Mouse (Mus musculus) gastrocnemius, postnatal 25 days (tissue): Measurements from ENCODE around the gene BC055324. TPM values are rescaled to one million over a fixed set of nuclear protein-coding genes. Genes with fewer than 3 reads are reported as not detected.

ENCODE experiments used
- total RNA-seq, 2 experiments: library from RNA; stranded (reverse); gene quantifications; 1 replicate in 1 of 2; 2 replicates in 1 of 2; pipeline ENCODE4 v1.2.3; 2021

The BC055324 gene
- total RNA-seq, 2 experiments from 2014 or later: 0.15 to 0.16 TPM

Other genes with a start within 250 kb of the BC055324 start
- gene Kifap3, start 215.2 kb downstream of the BC055324 start, total RNA-seq: 10 to 100 TPM; 13.8 to 14.1 TPM
- 1 to 10 TPM; 4.0 to 4.7 TPM for gene Scyl3, start 65.7 kb downstream of the BC055324 start, total RNA-seq
- gene Mettl18, start 93 bp upstream of the BC055324 start, total RNA-seq: 1 to 10 TPM; 3.1 TPM
- gene Sele, start 53.4 kb upstream of the BC055324 start, total RNA-seq: under 1 TPM in 1 of 2 experiments, not detected in 1; 0.08 TPM
- gene Sell, start 67.2 kb upstream of the BC055324 start, total RNA-seq: under 1 TPM; 0.08 to 0.15 TPM
- gene Selp, start 120.5 kb upstream of the BC055324 start, total RNA-seq: 1 to 10 TPM in 1 of 2 experiments, under 1 TPM in 1; 0.36 to 1.8 TPM
- under 1 TPM; 0.05 to 0.19 TPM for gene F5, start 157.0 kb upstream of the BC055324 start, total RNA-seq